Mouse (Mus musculus) liver, postnatal 0 days (tissue): ENCODE results near the gene Taf13. TPM values are rescaled to one million over a fixed set of nuclear protein-coding genes. Genes with fewer than 3 reads are reported as not detected.

ENCODE experiments used
- ATAC-seq: fragments of 200-750 bp; cut with Nextera tagmentation; 2 replicates; pipeline ENCODE4 v1.8.0; 2017; ENCODE audit warnings: mild to moderate bottlenecking, moderate library complexity
- DNase-seq: peaks from one replicate; pipeline ENCODE4 v3.0.0-alpha.2; 2016
- H3K27ac ChIP-seq: fragments of 300-500 bp; sonication (generic); 2 replicates; pipeline ENCODE4 v1.5.1; 2014; ENCODE audit warnings: antibody characterized with exemption, moderate library complexity, mild to moderate bottlenecking, low read depth
- H3K27me3 ChIP-seq: fragments of 300-500 bp; sonication (generic); 2 replicates; pipeline ENCODE4 v1.6.1; 2014; ENCODE audit warnings: low read length, control low read depth, mixed read lengths; ENCODE audit not compliant: insufficient read depth
- H3K36me3 ChIP-seq: fragments of 300-500 bp; sonication (generic); replicated peaks from 2 replicates; pipeline ENCODE4 v1.6.1; 2014; ENCODE audit warnings: mild to moderate bottlenecking, control low read depth, low read length, moderate library complexity, mixed read lengths; ENCODE audit not compliant: insufficient read depth
- H3K4me1 ChIP-seq: fragments of 300-500 bp; sonication (generic); 2 replicates; pipeline ENCODE4 v1.6.1; 2014; ENCODE audit warnings: antibody characterized with exemption, mild to moderate bottlenecking, control low read depth; ENCODE audit not compliant: insufficient read depth
- H3K4me2 ChIP-seq: fragments of 300-500 bp; sonication (generic); 2 replicates; pipeline ENCODE4 v1.6.1; 2014; ENCODE audit warnings: low read depth, mild to moderate bottlenecking, low read length, moderate library complexity, mixed read lengths
- H3K4me3 ChIP-seq: fragments of 300-500 bp; sonication (generic); 2 replicates; pipeline ENCODE4 v1.5.1; 2014; ENCODE audit warnings: low read depth, low read length
- H3K9ac ChIP-seq: fragments of 300-500 bp; sonication (generic); replicated peaks from 2 replicates; pipeline ENCODE4 v1.6.1; 2014; ENCODE audit warnings: mild to moderate bottlenecking, moderate library complexity
- H3K9me3 ChIP-seq: fragments of 300-500 bp; sonication (generic); 2 replicates; pipeline ENCODE4 v1.6.1; 2016; ENCODE audit warnings: mild to moderate bottlenecking, control low read depth, low read length, mixed read lengths
- CTCF ChIP-seq: sonication (generic); IDR thresholded peaks from 2 replicates; pipeline ENCODE4 v1.5.1; 2016; ENCODE audit warnings: antibody characterized with exemption, low read depth
- EP300 ChIP-seq: IDR thresholded peaks from 2 replicates; pipeline ENCODE4 v1.6.1; 2016; ENCODE audit warnings: antibody characterized with exemption, low read depth, mild to moderate bottlenecking
- WGBS: fragments of 180-500 bp; shearing (Covaris S2); extraction: QIAGEN DNeasy Blood & Tissue Kit; methylation state at CpG from one replicate; pipeline ENCODE4 v1.1.7; 2014; ENCODE audit not compliant: insufficient replicate concordance; 5-methylcytosine and 5-hydroxymethylcytosine counted together
- polyA plus RNA-seq: library from polyadenylated mRNA; unstranded; fragments of >200 nt; fragmentation: Nextera tagmentation; extraction: Ambion mirVana; gene quantifications from 2 replicates; pipeline ENCODE4 v1.2.1, GENCODE M21; 2015

Taf13 gene
- 14.0 and 15.5 TPM in 2 replicates for polyA plus RNA-seq

DNA sequence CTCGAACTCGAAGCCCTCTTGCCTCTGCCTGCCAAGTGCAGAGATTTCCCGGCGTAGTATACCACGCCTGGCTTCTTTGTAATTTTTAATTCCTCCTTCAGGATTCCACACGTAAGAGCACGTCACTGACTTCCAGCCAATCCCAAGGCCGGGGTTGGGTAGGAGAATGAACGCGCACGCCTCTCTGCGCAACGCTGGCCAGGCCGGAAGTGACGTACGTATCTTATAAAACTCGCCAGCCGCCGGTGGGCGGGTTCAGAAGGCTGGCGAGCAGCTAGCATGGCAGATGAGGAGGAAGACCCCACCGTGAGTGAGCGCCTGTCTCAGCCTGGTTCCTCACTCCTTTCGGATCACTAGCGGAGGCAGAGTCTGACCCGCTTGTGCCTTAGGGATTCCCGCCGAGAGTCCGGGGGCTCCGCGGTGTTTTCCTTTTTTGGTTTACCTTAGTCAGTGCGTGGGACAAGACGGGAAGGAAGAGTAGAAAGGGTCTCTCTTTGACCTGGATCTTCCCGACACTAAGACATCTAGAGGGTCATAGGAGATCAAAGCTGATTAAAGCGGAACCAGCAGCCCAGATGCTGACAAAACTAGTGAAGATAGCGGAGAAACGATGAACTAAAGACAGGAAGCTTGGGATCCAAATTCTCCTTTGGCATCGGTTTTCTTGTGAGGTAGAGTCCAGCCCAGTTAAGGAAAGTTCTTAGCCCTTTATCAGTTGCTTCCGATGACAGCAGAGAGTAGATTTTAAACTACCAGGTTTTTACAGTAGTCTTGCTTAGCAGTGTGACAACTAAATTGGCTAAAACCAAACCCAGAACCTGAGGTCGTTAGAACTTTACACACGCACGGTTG, at the start of gene Taf13:
Gene Taf13 (plus strand): TSS at position 256 of the 852 bp plus-strand sequence.
- Histone ChIP-seq H3K36me3 (no peaks in the 10 kb centered on the region), H3K9ac (peak within 1 kb of the TSS; percentile 82), H3K27ac (peak within 1 kb of the TSS; percentile 81), H3K27me3 (no peaks in the 10 kb centered on the region), H3K9me3 (no peaks in the 10 kb centered on the region), H3K4me2 (peak within 1 kb of the TSS; percentile 92), H3K4me1 (peaks cover 12% of the 10 kb centered on the region; the same call in 1 of the 2 replicates), H3K4me3 (peak within 1 kb of the TSS; percentile 77)
- DNase-seq, result peak; percentile 96
- WGBS, result under 1% methylated on average over 42 of the region's 42 CpGs
- no peak for TF ChIP-seq CTCF
- 0 out of 2 replicates have a peak, but pooled peaks have one; percentile 63 for TF ChIP-seq EP300
- ATAC-seq, result peak; percentile 99

DNA sequence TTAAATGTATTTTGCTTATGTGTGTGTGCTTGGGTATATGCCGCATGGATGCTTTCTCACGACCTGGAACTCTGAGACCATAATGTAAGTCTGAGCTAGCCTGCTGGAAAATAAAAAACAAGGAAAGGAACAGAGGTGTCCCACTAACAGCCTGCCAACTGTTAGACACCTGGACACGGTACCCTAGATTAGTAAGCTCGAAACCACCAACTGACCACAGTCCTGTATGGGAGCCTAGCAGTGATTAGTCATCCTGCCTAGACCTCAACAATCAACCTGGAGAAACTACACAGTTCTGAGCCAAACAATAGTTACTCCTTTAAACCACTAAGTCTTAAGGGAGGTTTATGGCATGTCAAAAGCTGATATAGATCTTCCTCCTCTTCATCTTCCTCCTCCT, 48.1 kb upstream of the Taf13 start:
- TF ChIP-seq EP300 (no peak), CTCF (no peak)
- H3K4me3 ChIP-seq, result no peak overlapping the region
- ATAC-seq, result no peak
- H3K27ac ChIP-seq, result no peak overlapping the region
- no peaks in the 10 kb centered on the region for H3K27me3 ChIP-seq
- DNase-seq, result no peak
- H3K4me2 ChIP-seq, result no peak overlapping the region
- H3K9ac ChIP-seq, result no peak overlapping the region
- WGBS, result 78% methylated on average over 4 of the region's 4 CpGs
- H3K36me3 ChIP-seq, result no peaks in the 10 kb centered on the region
- H3K9me3 ChIP-seq, result no peaks in the 10 kb centered on the region
- no peaks in the 10 kb centered on the region for H3K4me1 ChIP-seq

DNA sequence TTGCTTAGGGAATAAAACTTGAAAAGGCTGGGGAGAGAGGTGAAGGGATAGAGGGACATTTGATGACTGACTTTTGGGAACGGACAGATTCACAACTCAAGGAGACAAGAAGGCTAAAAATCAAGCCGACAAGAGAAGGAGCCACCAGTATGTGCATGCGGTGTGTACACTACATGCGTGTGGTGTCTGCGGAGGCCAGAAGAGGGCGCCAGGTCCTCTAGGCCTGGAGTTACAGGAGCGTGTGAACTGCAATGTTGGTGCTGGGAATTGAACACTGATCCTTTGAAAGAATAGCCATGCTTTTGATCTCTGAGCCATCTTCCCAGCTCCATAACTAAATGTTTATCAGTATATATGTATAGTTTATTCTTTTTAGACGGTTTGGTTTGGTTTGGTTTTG, 43.0 kb upstream of the Taf13 start:
- H3K9me3 ChIP-seq, result no peaks in the 10 kb centered on the region
- DNase-seq, result no peak
- no peak for ATAC-seq
- H3K4me2 ChIP-seq, result no peak overlapping the region
- no peak overlapping the region for H3K4me3 ChIP-seq
- H3K4me1 ChIP-seq, result no peaks in the 10 kb centered on the region
- no peaks in the 10 kb centered on the region for H3K27me3 ChIP-seq
- no peak overlapping the region for H3K9ac ChIP-seq
- WGBS, result 91% methylated on average over 8 of the region's 8 CpGs
- no peaks in the 10 kb centered on the region for H3K36me3 ChIP-seq
- no peak overlapping the region for H3K27ac ChIP-seq
- peak; percentile 33 for TF ChIP-seq CTCF
- no peak for TF ChIP-seq EP300

DNA sequence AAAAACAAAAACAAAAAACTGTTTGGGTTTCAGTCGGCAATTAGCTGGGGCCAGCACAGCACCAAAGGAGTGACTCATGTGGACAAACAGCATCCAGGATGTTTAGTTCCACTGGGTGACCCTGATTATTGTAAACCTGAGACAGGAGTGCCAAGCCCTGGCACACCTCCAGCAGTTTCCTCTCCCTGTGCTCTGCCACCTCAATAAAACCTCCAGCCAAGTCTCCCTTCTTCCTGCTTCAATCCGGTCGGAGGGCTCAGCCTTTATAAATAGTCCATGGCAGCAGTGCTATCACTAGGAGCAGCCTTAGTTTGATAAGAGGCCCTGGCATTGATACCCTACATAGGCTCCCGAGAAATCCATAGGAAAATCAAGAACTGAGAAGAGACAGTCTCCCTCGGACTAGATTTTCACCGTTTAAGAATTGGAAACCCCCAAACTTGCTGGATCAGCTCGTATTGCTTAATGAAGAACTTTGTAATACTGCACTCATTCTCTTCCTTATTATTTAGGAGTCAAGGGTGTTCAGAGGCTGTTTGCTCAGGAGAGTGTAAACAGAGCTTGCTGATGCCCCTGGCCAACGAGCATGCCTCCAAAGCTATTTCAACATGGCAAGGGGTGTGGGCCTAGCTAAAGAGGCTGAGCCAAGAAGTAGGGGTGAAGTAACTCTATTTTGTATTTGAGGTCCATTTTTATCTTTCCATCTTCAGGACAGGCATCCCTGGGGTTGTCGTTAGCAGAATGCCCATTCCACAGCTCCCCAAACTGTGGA, 38.2 kb upstream of the Taf13 start:
- peaks cover 20% of the 10 kb centered on the region for H3K27me3 ChIP-seq
- DNase-seq (peak; percentile 42), ATAC-seq (peak; percentile 86)
- 45% methylated on average over 9 of the region's 9 CpGs for whole genome bisulfite sequencing
- H3K36me3 ChIP-seq, result no peaks in the 10 kb centered on the region
- H3K27ac ChIP-seq, result peak overlapping the region; percentile 52
- H3K4me1 ChIP-seq, result peaks cover 3% of the 10 kb centered on the region; the same call in 1 of the 2 replicates
- no peak overlapping the region for H3K4me2 ChIP-seq
- no peak overlapping the region for H3K4me3 ChIP-seq
- TF ChIP-seq EP300, result no peak
- no peak for TF ChIP-seq CTCF
- no peaks in the 10 kb centered on the region for H3K9me3 ChIP-seq
- H3K9ac ChIP-seq, result no peak overlapping the region

DNA sequence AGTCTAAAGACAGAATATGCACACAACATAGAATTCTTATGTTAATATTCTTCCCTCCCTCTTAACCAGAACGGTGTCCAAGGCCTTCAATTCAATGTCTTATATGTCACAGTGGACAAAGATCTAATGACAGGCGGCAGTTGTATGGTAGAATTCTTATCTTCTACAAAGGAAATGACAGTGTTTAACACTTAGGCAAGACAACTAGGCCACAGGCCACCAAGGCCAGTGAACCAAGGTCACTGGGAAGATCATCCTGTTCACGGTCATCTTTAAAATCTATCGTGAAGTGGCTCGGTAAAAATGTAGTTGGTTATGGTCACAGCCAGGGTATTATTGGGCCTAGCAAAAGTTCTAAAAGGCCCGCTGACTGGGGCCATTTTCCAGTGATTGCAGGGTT, 37.5 kb upstream of the Taf13 start, which contains the start of gene 1700013F07Rik:
Gene 1700013F07Rik (plus strand): TSS at position 200 of the 400 bp plus-strand sequence.
- H3K4me1 ChIP-seq, result peaks cover 3% of the 10 kb centered on the region; the same call in 1 of the 2 replicates
- ATAC-seq (no peak), DNase-seq (no peak)
- TF ChIP-seq CTCF (no peak), EP300 (no peak)
- peak within 1 kb of the TSS; percentile 52 for H3K27ac ChIP-seq
- no peaks in the 10 kb centered on the region for H3K9me3 ChIP-seq
- no peaks in the 10 kb centered on the region for H3K36me3 ChIP-seq
- peaks cover 20% of the 10 kb centered on the region for H3K27me3 ChIP-seq
- no peak within 1 kb of the TSS for H3K4me2 ChIP-seq
- no peak within 1 kb of the TSS for H3K4me3 ChIP-seq
- WGBS, result 65% methylated on average over 6 of the region's 6 CpGs
- no peak within 1 kb of the TSS for H3K9ac ChIP-seq
